Mouse (Mus musculus) midbrain, embryonic 10.5 days (tissue): ENCODE data around the gene Acd. TPM values are rescaled to one million over a fixed set of nuclear protein-coding genes. Genes with fewer than 3 reads are reported as not detected.

Experiments
- DNase-seq: peaks from one replicate; pipeline ENCODE4 v3.0.0-alpha.2; 2017; ENCODE audit warnings: low spot score
- H3K27ac ChIP-seq: fragments of 300-500 bp; sonication (generic); replicated peaks from 2 replicates; pipeline ENCODE4 v1.5.1; 2016; ENCODE audit warnings: mild to moderate bottlenecking
- H3K27me3 ChIP-seq: fragments of 300-500 bp; sonication (generic); 2 replicates; pipeline ENCODE4 v1.6.1; 2016; ENCODE audit warnings: low read depth, mild to moderate bottlenecking; ENCODE audit not compliant: poor library complexity, severe bottlenecking
- H3K36me3 ChIP-seq: fragments of 300-500 bp; sonication (generic); 2 replicates; pipeline ENCODE4 v1.6.1; 2016; ENCODE audit warnings: mild to moderate bottlenecking, moderate library complexity
- H3K4me1 ChIP-seq: fragments of 300-500 bp; sonication (generic); 2 replicates; pipeline ENCODE4 v1.6.1; 2016
- H3K4me3 ChIP-seq: fragments of 300-500 bp; sonication (generic); 2 replicates; pipeline ENCODE4 v1.5.1; 2016; ENCODE audit warnings: mild to moderate bottlenecking, moderate library complexity
- H3K9me3 ChIP-seq: fragments of 300-500 bp; sonication (generic); replicated peaks from 2 replicates; pipeline ENCODE4 v1.6.1; 2016; ENCODE audit warnings: mild to moderate bottlenecking
- WGBS: fragments of 180-500 bp; shearing (Covaris S2); methylation state at CpG from one replicate; pipeline ENCODE4 v1.1.7; 2016; 5-methylcytosine and 5-hydroxymethylcytosine counted together
- polyA plus RNA-seq: library from polyadenylated mRNA; unstranded; fragments of >200 nt; fragmentation: Nextera tagmentation; extraction: Ambion mirVana; gene quantifications from 2 replicates; pipeline ENCODE4 v1.2.1, GENCODE M21; 2016

Gene Acd
- polyA plus RNA-seq, 1 experiment from 2014 or later: 76.5 TPM

DNA sequence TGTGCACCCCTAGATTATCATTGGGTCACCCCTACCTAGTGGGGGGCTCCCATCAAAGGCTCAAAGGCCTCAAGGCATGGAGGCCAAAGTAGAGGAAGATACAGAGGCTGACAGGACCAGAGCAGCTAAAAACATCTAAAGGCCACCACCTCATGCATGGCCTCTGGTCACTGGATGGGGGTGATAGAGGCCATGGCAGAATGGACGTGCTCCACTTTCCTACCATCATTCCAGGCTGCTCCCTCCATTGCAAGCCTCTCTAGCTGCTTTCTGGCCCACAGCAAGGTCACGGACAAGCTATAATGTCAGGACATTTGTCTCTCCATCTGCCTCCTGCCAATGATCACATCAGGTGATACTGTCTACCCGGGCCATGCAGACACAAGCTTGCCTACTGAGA, 11.4 kb upstream of the Acd start:
- no peak for DNase-seq
- H3K36me3 ChIP-seq: peaks cover 24% of the 10 kb centered on the region
- H3K9me3 ChIP-seq: no peaks in the 10 kb centered on the region
- H3K27me3 ChIP-seq: no peaks in the 10 kb centered on the region
- H3K27ac ChIP-seq: no peak overlapping the region
- H3K4me3 ChIP-seq: no peak overlapping the region
- peaks cover 9% of the 10 kb centered on the region for H3K4me1 ChIP-seq
- 91% methylated on average over 3 of the region's 3 CpGs for WGBS

DNA sequence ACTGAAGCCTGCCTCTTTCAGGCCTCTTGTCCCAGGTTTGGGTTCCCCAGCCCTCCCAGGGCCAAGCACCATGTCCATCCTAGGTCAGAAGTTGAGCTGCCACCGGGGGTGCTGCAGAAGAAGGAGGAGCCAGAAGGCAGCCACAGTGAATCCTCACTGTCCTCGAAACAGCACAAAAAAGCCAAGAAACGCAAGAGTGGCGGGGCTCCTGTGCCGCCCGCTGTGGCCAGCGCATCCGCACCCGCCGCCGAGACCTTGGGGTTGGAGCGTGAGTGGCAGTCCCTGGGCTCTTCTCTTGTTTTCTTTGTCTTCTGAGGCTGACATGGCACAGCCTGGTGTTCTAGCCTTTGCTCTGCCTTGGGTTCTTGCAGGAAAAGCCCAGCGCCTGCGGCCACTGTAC, 8.4 kb upstream of the Acd start:
- Histone ChIP-seq H3K4me1 (peaks cover 23% of the 10 kb centered on the region), H3K4me3 (no peak overlapping the region), H3K27ac (no peak overlapping the region), H3K27me3 (no peaks in the 10 kb centered on the region), H3K36me3 (peaks cover 18% of the 10 kb centered on the region), H3K9me3 (no peaks in the 10 kb centered on the region)
- DNase-seq: no peak
- WGBS: 73% methylated on average over 14 of the region's 14 CpGs

DNA sequence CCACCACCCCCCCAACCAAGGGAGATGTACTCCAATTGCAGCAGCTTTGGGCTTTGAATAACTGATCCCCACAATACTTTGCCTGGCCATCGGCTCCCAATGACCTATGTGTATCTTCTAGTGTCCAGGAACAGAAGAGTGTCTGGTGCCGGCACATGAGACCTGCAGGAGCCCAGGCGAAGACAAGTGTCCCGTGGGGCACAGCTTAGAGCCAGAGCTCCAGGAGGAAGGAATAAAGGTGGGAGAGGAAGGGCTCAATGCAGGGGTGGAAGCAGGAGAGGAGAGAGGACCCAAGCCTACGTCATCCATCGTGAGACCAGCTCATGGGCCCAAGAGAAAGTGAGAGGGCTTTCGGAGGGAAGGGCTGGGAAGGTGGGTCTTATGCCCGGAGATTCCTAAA, 7.8 kb upstream of the Acd start:
- WGBS: 92% methylated on average over 8 of the region's 8 CpGs
- no peak for DNase-seq
- Histone ChIP-seq H3K4me3 (peak overlapping the region; percentile 89; the same call in 1 of the 2 replicates), H3K9me3 (no peaks in the 10 kb centered on the region), H3K27me3 (no peaks in the 10 kb centered on the region), H3K36me3 (peaks cover 24% of the 10 kb centered on the region), H3K4me1 (peaks cover 23% of the 10 kb centered on the region), H3K27ac (peak overlapping the region; percentile 94; the same call in 1 of the 2 replicates)

DNA sequence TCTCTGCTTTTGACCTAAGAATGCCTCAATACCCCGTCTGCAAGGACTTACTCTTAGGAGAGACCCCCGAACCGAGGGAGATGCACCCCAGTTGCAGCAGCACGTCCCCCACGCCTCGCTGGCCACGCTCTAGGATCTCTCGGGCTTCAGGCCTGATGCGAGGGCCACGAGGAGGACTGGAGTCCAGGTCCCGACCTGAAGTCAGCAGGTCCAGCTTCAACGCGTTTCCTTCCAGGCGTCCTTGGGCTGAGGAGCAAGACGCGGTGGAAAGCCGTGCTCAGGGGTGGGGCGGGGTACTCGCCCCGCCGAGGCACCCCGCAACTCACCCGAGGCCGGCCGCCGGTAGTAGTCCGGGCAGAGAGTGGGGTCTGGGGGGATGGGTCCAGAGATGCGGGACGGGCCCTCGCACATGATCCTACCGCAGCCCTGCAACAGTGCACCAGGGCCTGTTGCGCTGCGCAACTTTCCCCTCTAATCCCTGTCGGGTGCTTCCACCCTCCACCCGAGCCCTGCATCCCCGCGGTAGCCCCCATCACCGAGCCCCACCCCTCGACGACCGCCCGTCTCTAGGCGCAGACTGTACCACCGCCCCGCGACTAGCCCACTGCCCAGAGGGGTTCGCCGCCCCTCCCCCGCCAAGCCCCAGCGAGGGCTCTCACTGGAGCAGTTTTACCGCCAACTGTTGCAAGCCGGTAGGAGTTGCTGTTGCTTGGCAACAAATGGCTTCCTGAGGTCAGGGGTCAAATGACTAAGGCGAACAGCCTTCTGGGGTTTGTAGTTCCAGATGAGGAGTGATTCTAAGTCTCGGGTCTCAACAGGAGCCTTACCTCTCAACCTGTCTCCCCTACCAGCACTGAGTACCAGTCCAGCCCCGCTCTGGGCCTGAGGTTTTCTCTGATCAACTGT, 6.8 kb upstream of the Acd start, which contains the start of the genes 4933405L10Rik and Enkd1:
4933405L10Rik (plus strand) TSS at position 158 of the 906 bp plus-strand sequence.
Enkd1 (minus strand) TSS at position 713 of the 906 bp plus-strand sequence.
- H3K9me3 ChIP-seq: no peaks in the 10 kb centered on the region
- WGBS: under 1% methylated on average over 55 of the region's 55 CpGs
- peak; percentile 95 for DNase-seq
- no peaks in the 10 kb centered on the region for H3K27me3 ChIP-seq
- H3K4me3 ChIP-seq: peak within 1 kb of the TSS; percentile 89
- peak within 1 kb of the TSS; percentile 94 for H3K27ac ChIP-seq
- peaks cover 26% of the 10 kb centered on the region for H3K4me1 ChIP-seq
- peaks cover 33% of the 10 kb centered on the region for H3K36me3 ChIP-seq

DNA sequence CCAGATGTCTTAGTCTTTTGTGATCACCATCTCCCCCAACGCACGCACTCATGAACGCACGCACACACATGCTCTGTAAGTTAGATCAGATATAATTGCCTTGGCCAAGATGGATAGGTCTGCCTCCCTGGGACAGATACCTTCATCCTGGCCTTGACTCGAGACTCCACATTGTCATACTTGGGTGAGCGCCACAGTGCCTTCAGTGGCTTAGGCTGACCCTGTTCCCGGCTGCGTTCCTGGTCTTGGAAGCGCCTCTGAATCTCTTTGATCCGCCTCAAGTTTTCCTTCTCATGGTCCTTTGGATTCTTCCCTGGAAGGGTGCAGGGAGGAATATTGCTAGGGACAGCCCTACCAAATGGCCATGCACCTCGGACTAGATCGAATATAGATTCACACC, 5.5 kb upstream of the Acd start:
- peak overlapping the region; percentile 89 for H3K4me3 ChIP-seq
- peaks cover 40% of the 10 kb centered on the region for H3K36me3 ChIP-seq
- no peaks in the 10 kb centered on the region for H3K9me3 ChIP-seq
- no peaks in the 10 kb centered on the region for H3K27me3 ChIP-seq
- peak overlapping the region; percentile 94; the same call in 1 of the 2 replicates for H3K27ac ChIP-seq
- 83% methylated on average over 12 of the region's 12 CpGs for WGBS
- peaks cover 39% of the 10 kb centered on the region for H3K4me1 ChIP-seq
- DNase-seq: no peak

DNA sequence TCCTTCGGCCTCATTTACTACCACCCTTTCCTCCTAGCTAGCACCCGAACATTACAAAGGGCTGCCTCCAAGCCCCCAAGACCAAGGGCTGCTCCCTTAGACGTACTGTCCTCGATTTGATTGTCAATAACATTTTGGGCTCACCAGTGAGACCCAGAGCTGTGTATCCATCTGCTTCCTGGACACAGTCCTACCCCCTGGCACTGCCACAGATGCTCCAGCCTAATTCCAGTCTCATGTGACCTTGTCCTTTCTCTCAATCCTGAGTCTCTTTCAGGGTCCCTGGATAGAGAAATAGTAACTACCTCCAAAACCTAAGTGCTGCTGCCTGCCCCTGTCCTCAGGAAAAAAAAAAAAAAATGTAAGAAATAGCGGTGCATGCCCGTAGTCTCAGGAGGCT, 4.1 kb upstream of the Acd start:
- WGBS: 91% methylated on average over 6 of the region's 6 CpGs
- peaks cover 40% of the 10 kb centered on the region for H3K36me3 ChIP-seq
- no peak overlapping the region for H3K4me3 ChIP-seq
- no peak overlapping the region for H3K27ac ChIP-seq
- no peaks in the 10 kb centered on the region for H3K9me3 ChIP-seq
- H3K27me3 ChIP-seq: no peaks in the 10 kb centered on the region
- peaks cover 46% of the 10 kb centered on the region for H3K4me1 ChIP-seq
- DNase-seq: no peak

DNA sequence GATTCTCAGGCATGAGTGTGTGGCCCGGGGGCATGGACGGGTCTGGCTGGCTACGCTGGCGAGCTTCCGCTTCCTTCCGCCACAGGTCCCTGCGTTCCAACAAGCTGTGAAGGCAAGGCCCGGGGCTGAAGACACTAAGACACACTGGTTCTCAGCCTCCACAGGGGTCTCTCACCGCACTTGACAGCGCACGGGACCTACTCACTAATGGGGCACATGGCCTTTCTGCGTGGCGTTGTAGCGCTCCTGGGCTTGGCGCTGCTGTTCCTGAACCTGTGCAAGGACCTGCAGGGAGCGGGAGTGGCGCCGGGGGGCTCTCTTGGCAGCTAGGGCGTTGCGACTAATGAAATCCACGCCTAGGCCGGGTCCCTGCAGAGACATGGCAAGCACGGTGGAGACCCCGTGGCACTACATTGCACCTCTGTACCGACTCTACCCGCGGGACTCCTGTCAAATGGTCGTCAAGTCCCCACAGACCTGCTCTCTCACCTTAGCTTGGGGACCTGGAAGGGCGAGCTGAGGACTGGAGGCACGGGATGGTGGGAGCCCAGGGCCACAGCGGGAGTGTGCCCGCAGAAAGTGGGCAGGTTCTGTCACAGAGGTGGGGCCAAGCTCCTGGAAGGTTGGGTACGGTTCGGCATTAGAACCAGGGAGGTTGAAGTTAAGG, 3.4 kb upstream of the Acd start:
- Histone ChIP-seq H3K9me3 (no peaks in the 10 kb centered on the region), H3K4me3 (no peak overlapping the region), H3K36me3 (peaks cover 46% of the 10 kb centered on the region), H3K4me1 (peaks cover 53% of the 10 kb centered on the region), H3K27ac (no peak overlapping the region), H3K27me3 (no peaks in the 10 kb centered on the region)
- no peak for DNase-seq
- WGBS: 93% methylated on average over 34 of the region's 34 CpGs

DNA sequence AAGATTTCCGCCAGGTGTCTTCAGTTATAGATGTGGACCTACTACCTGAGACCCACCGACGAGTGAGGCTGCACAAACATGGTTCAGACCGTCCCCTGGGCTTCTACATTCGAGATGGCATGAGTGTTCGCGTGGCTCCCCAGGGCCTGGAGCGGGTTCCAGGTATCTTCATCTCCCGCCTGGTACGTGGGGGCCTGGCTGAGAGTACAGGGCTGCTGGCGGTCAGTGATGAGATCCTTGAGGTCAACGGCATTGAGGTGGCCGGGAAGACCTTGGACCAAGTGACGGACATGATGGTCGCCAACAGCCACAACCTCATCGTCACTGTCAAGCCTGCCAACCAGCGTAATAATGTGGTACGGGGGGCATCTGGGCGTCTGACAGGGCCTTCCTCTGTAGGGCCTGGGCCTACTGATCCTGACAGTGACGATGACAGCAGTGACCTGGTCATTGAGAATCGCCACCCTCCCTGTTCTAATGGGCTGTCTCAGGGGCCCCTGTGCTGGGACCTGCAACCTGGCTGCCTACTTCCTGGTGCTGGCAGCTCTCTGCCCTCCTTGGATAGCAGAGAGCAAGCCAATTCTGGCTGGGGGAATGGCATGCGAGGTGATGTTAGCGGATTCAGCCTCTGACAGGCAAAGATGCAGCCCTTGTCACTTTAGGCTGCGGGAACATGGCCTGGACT, 2.0 kb upstream of the Acd start:
- Histone ChIP-seq H3K27me3 (no peaks in the 10 kb centered on the region), H3K36me3 (peaks cover 59% of the 10 kb centered on the region), H3K9me3 (no peaks in the 10 kb centered on the region), H3K4me1 (peaks cover 49% of the 10 kb centered on the region), H3K27ac (no peak overlapping the region), H3K4me3 (peak overlapping the region; percentile 81; the same call in 1 of the 2 replicates)
- 94% methylated on average over 24 of the region's 24 CpGs for WGBS
- DNase-seq: no peak

DNA sequence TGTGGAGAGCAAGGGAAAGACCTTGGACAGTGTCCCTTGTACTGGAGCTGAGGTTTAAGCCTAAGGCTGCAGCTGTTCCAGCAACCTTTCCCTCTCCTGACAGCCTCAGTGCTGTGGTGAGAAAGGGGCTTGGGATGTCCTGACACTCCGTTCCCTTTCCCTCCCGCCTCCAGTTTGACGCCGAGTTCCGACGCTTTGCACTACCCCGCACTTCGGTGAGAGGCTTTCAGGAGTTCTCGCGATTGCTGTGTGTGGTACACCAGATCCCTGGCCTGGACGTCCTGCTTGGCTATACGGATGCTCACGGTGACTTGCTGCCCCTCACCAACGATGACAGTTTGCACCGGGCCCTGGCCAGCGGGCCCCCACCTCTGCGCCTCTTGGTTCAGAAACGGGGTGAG, 1.1 kb upstream of the Acd start:
- WGBS: 33% methylated on average over 18 of the region's 18 CpGs
- H3K27me3 ChIP-seq: no peaks in the 10 kb centered on the region
- peaks cover 67% of the 10 kb centered on the region for H3K36me3 ChIP-seq
- H3K27ac ChIP-seq: peak overlapping the region; percentile 86
- DNase-seq: peak; percentile 47
- no peaks in the 10 kb centered on the region for H3K9me3 ChIP-seq
- peak overlapping the region; percentile 81 for H3K4me3 ChIP-seq
- H3K4me1 ChIP-seq: peaks cover 41% of the 10 kb centered on the region

DNA sequence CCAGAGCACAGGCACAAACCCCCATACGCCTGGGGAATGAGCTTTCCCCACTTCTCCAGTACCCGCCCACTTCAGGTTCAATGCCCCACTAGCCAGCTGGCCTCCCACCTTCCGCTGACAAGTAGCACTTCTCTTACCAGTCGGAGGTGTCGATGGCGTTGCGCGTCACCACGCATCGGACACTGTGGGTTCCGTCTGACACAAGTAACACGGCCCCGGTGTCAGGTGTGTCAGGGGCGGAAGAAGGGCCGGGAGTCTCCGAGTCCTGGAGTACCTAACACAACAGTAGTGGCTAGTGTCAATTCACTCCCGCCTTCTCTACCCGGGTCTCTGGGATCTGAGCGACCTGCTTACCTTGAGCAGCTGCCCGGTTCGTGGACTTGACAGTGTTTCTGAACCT, 336 bp downstream of the Acd start:
- peaks cover 73% of the 10 kb centered on the region for H3K36me3 ChIP-seq
- under 1% methylated on average over 21 of the region's 21 CpGs for WGBS
- peaks cover under 1% of the 10 kb centered on the region for H3K27me3 ChIP-seq
- no peaks in the 10 kb centered on the region for H3K9me3 ChIP-seq
- H3K27ac ChIP-seq: peak overlapping the region; percentile 86
- H3K4me3 ChIP-seq: peak overlapping the region; percentile 81
- DNase-seq: no peak
- H3K4me1 ChIP-seq: peaks cover 29% of the 10 kb centered on the region

DNA sequence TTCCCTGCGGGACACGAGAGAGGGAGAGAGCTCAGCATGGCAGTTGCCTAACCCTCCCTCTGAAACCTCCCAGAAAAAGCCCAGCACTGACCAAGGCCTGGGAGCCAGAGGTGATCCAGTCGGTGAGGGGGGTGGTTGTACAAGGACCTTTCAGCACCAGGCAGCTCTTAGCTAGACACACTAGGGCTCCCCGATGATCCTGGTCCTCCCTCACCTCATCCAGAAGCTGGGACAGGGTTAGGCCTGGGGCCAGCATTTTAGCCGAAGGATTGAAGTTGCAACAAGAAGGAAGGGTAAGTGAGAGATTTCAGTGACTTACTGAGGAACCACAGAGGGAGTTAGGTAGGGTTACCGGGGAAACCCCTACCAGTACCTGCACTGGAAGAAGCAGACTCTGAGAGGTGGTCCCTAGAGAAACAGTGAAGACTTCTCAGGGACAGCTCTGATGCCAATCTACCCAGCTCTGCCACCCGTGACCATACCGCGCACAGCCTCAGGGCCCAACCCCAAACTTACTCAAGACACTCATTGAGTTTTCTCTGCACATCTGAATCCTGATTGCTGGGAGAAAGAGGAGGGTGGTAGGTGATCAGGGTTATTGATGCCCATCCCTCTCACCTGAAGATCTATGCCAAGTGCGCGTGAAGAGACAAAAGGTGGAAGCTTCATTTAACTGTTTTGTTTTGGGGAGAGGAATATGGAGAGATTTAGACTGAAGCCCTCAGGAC, 1.2 kb downstream of the Acd start:
- H3K9me3 ChIP-seq: no peaks in the 10 kb centered on the region
- 89% methylated on average over 11 of the region's 11 CpGs for WGBS
- peak overlapping the region; percentile 81 for H3K4me3 ChIP-seq
- DNase-seq: no peak
- peaks cover 68% of the 10 kb centered on the region for H3K36me3 ChIP-seq
- peaks cover 10% of the 10 kb centered on the region for H3K27me3 ChIP-seq
- no peak overlapping the region; the same call in 1 of the 2 replicates for H3K27ac ChIP-seq
- H3K4me1 ChIP-seq: peaks cover 35% of the 10 kb centered on the region

DNA sequence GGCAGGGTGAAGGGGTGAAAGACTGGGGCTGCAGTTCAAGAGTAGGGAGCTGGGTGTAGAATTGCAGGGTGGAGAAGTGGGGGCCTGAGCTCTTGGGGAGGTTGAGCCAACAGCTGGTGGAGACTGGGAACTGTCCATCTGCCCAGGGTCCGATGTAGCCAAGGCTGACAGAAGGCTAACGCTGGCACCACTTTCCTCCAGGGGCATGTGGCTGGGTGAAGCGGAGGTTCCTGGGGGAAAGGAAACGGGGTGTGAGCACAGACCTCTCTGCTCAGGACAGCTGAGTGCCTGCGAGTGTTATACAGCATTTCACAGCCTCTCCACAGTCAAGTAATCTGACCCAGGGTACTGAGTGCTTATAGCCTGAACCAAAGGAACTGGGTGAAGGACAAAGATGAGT, 2.2 kb downstream of the Acd start:
- Histone ChIP-seq H3K27me3 (peaks cover 18% of the 10 kb centered on the region), H3K4me3 (no peak overlapping the region), H3K9me3 (no peaks in the 10 kb centered on the region), H3K27ac (no peak overlapping the region), H3K36me3 (peaks cover 59% of the 10 kb centered on the region), H3K4me1 (peaks cover 44% of the 10 kb centered on the region)
- no peak for DNase-seq
- 95% methylated on average over 5 of the region's 5 CpGs for WGBS
